Mouse (Mus musculus) gonadal fat pad, adult 2 months (tissue): ENCODE data around the gene Rasgef1b. TPM values are rescaled to one million over a fixed set of nuclear protein-coding genes. Genes with fewer than 3 reads are reported as not detected.

Experiments used
- DNase-seq: peaks from one replicate; pipeline ENCODE4 v3.0.0-alpha.2; 2012; ENCODE audit warnings: low read depth
- polyA plus RNA-seq: library from polyadenylated mRNA; depleted of rRNA; stranded (reverse); fragments of >200 nt; gene quantifications from 2 replicates; pipeline ENCODE4 v1.2.3, GENCODE M21; 2012

Gene Rasgef1b
- polyA plus RNA-seq, 1 experiment = 9.9 TPM

DNA sequence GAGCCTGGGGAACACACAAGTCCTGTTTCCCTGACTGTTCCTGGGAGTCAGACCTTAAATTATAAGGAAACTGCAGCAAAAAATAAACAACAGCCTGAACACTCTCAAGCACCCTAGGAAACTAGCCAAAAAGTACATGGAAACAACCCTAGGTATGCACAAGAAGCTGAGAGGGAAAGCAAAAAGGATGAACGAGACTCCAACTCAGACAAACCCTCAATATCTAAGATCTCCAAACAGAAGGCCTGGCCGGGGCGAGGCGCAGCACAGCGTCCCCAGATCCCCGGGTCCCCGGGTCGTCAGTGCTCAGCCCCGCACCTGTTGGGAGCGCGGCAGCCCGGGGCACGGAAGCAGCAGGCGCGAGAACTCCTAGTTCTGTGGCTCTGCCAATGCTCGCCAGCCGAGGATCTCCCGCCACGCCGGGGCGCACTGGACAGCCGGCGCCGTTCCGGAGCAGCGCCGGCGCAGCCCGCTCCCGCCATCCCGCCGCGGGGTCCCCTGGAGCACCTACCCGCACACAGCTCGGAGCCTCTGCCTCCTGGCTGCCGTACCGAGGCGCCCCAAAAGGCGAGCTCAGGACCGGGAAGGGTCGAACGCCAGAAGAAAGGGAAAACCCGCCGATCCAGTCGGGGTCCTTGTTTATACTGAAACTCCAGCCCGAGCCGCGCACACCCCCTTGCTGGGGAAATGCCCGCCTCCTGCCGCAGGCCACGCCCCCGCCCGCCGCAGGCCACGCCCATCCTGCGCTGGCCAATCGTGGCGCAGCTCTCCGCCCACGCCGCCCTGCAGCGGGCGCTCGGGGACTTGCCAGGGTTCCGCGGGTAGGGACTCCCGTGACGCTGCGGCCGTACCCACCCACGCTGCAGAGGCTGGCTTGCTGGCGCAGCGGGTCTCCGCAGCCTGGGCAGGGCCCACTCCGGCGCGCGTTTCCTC, 476.4 kb downstream of the Rasgef1b start:
- DNase-seq = no peak

DNA sequence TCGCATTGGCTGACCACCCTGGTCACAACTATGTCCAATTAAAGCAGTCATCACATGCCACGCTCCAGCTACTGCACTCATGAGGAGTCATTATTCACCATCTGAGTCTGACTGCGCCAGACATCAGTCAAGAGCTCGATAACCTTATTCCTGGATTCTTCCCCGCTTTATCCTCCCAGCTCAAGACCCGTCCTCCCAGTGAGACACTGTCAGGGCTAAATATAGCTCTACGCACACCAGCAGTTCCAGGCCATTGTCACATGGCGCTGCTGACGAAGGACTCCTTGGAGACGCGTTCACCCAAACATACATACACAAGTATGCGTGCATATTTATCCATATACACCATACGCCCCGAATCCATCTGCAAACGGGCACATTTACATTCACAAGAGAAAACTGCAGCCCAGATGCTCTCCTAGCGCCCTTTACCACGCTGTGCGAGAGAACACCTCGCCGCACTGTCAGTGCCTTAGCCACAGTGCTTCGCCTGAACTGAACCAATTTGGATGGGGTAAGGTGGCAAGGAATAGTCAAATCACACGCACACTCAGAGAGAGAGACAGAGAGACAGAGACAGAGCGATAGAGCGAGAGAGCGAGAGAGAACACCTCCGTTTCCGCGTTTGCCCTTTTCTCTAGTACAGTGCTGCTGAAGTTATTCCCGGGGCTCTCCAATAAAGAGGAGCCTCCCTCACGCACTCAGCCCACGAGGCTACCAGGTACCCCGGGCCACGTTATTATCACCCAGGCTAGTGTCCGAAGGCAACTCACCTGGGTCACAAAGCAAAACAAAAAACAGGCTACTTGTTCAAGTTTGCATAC, 477.3 kb downstream of the Rasgef1b start:
- no peak for DNase-seq

DNA sequence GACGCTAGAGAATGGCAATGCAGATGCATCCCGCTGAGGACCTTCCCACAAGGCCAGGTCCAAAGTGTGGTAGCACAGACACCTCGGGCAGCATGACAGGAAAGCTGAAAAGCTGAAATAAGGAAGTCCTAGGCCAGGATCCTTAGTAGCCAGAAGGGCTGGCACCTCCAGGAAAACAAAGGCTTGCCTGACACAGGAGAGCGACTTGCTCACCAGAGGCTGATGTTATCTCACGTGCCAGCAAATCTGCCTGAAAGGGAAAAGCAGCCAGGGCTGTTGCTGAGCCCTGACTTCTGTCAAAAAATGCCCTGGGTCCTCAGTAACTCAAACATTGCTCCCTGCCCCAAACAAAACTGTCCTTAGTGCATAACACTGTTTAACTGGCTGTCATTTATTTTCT, 478.0 kb downstream of the Rasgef1b start:
- no peak for DNase-seq

DNA sequence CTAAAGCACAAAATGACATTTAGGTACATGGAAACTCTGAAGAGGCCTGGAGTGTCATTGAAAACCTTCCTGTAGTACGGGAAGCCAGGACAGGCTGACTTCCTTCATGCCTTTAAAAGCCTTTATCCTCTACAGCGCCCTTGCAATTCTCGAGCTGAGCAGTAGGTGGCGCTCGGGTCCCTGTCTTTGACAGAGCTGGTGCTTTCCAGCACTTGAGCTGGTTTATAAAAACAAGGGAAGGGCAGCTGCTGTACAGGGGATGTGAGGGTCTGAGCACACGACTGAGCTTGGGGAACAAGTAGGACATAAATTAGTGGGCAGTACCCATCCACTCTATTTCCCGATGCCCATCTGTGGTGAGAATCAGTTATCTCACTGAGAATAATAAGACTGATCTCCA, 480.4 kb downstream of the Rasgef1b start:
- DNase-seq = no peak

DNA sequence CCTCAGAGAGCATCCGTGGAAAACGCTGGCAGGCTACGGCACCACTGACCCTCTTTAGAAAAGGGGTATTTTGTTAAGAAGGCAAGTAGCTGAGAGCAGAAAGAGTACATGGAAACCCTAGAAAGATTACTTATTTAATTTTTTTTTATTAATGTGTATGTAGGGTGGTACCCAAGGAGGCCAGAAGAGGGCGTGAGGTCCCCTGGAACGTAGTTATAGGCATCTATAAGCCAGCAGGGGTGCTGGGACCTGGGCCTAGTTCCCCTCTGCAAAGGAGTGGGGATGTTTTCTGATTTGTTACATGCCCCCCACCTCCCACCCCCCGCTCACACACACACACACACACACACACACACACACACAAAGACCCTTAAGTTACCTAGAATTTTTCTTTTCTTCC, 480.9 kb downstream of the Rasgef1b start:
- DNase-seq = no peak

DNA sequence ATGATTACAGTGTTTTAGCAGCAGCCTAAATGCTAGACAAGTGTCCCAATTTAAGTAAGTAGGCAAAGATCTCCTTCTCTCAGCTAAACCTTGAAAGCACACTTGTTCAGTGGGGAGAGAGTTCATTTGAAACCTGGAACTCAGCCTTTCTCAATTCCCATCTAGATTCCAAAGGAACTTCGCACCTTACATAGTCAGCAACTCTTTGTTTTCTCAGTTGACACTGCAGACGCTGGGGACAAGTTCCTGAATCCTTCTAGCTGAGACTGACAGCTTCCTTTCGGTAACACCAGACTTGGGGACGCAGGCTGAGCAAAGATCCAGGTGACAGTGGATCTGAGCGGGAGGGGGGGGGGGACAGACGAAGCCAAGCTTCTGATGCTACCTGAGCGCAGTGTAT, 481.4 kb downstream of the Rasgef1b start:
- DNase-seq = no peak

DNA sequence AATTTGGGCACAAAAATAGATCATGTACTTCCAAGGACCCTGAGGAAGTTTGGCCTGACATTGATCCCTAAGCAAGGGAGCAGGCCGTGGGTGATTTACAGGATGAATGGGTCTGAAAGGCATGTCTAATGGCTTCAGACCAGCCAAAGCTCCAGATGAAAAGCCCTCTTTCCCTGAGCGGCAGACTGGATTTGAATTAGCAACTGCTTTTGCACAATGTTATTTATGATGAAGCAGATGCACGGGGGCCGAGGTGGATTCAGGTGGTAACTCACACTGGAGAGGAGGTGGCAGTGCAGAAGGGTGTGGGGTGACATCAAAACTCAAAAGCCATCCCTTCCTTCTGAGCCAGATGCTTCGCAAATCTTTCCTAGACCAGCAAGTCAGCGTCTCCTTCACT, 481.9 kb downstream of the Rasgef1b start:
- DNase-seq = no peak

DNA sequence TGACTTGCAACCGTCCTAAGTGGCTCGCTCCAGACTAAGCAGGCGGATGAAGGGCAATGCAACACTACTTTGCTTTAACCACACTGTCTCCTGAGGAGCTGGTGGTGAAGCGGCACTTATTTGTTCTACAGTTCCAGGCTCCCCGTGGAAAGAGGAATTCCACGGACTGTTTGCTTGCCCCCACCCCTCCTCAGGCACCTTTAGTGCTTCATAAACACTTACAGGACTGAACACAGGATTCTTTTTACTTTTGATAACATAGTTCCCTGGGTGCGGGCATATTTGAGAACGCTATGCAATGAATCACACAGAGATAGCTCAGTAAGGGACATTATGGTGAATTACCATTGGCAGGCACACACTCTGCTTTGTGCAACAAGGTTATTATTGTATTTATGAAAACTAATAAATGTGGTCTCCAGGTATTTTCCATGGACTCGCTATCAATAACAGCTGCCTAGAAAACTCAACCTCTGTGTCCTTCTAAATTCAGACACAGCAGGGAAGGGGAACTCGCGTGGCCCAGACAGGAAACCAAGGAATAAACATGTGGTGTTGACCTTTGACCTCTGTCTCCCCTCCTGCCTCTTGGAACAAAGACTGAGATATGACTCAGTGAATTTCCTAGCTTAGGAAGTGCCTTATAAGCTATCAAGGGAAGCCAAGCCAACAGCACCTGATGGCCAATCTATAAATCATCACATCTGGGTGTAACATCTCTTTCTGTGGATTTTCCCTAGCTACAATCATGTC, 486.7 kb downstream of the Rasgef1b start:
- DNase-seq = no peak

DNA sequence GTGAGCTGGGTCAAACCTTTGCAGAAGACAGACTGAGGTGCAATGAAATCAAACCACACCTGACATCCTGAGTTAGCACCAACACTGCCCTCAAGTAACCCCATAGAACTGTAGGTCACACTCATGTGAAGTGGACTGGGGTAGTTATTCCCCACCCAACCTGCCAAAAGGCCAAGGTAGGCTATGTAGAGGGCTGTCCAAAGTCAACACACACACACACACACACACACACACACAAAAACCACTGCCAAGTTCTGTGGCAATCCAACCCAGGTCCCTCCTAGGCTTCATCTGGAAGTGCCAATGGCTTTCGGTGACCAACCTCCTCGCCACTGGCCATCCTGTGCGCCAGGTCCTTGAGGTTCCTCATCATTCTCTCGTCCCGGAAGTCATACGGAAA, 488.4 kb downstream of the Rasgef1b start:
- DNase-seq = no peak

DNA sequence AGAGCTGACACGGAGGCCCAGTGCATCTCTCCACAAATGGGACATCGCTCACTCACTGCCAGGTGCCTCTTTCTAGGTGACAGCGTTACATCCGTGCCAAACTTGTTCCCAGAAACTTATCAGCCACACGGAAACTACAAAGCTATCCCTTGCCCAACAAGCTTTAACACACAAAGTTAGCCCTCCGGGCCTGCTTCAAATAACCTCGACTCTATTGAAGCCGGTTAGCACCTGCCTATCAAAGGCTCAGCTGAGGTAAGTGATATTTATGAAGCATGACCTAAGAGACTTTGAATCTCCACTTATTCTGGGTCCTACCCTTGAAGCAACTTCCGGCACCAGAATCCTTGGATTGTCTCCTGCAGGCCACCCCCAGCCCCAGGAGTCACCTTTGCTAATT, 489.2 kb downstream of the Rasgef1b start:
- DNase-seq = no peak

DNA sequence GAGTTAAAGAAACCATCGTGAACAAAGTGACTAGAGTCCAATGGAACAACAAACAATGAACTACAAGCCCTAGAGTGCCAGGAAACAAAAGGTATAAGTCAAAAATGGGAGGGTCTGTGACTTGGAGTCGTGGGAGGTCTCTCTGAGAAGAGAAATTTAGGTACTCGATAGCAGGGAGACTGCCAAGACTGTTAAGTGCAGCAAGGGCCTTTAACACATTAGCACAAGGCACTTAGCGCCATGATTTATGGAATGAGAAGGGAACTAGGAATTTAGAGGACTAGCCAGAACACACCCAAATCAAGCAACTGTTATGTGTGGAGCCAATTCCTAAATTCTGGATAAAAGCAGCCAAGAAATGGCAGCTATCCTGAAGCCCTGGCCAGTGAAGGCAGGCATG, 490.7 kb downstream of the Rasgef1b start:
- no peak for DNase-seq

DNA sequence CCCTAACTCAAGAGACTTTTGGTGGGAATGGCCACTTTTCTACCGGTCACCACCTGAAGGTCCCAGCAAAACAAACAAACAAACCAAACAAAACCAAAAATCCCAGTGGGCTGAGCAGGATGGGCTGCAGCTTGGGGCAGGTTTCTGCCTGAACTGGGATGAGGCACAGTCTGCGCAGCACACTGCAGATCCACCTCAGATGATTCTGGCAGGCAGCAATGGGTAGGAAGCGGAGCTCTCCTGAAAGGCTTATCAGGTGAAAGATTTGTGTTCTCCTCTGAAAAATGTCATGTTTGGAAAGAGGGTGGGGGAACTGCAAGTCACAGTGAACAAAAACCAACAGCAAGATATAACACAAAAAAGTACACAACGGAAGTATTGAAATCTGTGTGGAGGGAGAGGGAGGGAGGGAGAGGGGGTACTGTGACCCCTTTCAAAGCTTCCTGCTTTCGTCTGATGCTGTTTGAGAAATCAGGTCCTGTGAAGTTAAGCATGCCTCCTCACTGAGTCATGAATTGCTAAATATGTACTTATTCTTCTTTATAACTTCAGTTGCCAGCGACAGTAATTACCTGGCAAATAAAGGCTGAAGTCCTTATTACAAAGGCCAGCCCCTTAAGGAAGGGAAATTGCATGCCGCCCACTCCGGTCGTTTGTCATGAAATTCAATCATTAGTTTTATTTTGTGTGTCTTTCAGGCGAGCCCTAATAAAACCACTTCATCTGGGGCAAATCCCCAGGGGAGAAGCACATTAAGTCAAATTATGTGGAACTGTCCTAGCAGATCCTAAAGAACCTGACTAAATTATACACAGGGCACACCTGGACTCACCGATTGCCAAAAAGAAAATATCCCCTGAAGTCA, 491.7 kb downstream of the Rasgef1b start:
- no peak for DNase-seq

DNA sequence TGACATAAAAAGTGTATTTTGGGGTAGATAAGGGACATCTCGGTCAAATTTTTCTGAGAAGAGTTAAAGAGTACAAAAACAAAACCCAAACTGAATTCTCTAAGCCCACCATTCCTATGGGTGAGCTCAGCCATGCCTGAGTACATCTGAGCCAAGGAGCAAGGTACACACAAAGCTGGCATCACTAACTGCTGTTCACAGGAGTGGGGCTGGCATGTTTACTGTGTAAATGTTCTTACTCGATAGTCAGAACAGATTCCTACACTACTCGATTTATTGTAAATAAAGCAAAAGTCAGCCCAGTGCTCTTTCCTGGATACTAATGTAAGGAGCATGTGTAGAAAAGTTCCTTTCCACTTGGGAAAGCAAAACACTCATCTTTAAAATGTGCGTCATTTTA, 492.4 kb downstream of the Rasgef1b start:
- no peak for DNase-seq

DNA sequence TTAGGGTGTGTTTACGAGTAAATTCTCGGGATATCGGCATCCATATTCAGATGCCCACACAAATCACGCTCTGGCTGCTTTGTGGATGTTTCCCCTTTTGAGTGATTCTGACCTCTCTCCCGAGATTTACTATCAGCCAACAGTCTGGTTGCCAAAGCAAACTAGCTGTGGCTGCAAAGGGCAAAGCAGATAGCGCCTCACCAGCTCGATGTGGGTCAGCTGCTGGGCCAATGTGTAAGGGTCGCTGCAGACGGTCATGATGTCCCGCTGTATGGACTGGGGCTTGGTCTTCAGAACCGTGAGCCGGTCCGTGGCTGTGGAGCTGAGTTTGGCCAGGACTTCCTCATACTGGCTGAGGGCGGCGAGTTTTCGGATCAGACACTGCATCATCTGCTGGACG, 494.6 kb downstream of the Rasgef1b start:
- DNase-seq = no peak

DNA sequence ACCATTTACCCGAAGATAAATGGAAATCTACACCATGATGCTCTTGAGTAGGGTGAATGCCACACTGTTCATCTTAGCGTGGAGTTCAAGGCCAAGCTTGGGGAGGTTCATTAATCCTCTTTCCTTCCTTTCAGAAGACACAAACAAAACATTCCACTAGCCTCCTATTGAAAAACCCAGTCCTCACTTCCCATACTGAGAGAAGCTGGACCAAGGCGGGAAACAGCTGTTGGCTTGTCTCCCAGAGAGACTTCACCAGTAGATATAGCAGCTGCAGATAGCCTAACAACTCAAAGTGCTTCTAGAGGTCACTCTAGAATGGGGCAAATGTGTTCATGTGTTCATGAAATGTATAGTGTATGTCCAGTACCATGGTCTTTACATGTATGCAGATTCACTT, 495.7 kb downstream of the Rasgef1b start:
- no peak for DNase-seq

DNA sequence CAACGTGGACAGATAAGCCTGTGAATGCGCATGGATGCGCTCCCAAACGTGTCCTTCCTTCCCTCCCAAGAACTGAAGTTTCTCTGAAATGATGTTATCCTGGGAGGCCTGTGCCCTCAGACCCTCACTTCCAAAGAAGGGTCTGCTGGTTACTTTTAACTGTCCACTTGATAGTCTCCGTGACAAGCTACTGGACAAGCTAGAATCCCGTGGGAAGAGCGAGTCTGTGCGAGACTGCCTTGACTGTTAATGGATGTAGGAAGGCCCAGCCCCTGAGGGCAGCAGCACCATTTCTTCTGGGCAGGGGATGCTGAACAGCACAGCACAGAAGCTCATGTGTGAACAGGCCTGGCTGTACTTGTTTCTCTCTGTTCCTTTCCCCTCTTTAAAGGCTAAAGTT, 496.5 kb downstream of the Rasgef1b start:
- DNase-seq = no peak

DNA sequence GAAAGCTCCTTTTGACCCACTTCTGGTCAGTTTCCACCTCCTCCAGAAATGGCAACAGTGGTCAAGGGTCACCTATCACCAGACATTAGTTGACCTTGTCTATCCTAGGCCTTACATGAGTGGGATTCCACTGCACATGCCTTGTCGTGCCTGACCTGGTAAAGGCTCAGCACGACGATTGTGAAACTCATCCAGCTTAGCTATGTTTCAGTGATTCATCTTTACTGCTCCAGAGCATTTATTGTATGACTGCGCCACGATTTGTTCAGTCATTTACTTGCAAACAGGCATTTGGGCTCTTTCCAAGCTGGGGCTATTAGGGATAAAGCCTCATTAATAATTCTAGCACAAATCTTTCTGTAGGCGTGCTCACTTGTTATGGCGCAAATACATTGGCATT, 498.4 kb downstream of the Rasgef1b start:
- DNase-seq = no peak

DNA sequence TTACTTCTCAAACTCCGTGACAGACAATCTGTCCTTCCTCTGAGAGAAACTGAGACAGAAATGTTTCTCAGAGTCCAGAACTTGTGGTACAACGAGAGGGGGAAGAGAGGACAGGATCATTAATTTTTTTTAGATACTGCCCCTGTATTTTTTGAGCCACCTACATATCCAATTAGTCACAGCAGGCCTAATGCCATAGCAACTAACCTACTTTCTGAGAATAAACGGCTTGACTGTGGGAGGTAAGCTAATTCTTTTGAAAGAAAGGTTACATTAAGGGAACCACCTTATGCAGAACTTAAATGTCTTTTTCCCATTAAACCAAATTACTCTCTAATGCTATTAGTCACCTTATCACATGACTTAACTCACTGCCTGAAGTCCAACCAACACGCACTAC, 501.5 kb downstream of the Rasgef1b start:
- DNase-seq = no peak

DNA sequence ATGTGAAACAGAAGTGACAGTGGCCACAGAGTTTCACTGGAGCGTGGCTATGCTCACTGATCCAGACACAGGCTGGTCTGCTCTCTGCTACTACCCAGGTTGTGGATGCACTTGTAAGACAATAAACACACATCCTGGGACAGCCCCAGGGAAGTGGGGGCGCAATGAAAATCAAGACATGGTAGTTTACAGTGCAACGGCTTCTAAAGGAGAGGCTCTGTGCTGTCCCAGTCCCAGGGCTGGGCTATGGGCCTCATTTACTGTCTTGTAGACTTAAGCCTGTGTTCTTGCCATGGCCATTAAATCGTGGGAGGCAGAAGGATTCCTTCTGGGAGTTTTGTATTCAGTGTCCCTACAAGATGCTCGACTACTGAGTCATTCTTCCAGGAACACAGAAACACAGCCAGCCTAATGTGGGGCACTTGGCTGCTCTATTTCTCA, 504.3 kb downstream of the Rasgef1b start:
- no peak for DNase-seq

DNA sequence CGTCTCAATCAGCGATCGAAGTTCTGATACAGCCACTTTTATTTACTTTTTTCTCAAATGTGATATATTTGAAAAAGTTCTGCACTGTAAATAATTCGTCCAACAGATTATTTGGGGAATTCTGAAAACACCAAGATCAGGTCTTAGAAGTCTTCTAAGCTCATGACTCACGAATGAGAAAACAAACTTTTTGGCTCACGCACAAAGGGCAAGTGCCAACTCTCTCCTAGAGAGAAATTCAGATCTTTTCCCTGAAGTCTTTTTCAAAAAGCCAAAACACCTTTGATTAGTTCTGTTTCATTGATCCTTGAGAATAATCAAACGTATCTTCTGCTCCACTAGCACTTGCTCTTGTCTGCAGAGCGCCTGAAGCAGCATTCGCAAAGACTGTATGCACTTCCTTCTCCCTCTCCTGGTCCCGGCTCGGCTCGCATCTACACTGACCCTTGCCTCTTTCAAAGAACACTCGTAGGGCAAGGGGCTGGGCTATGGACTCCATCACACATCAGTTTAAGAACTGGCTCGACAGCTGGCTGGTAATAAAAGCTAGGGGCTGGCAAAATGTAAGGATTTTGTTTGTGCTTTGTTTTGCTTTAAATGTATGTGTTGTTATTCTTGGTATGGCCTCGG, 504.9 kb downstream of the Rasgef1b start:
- DNase-seq = no peak

DNA sequence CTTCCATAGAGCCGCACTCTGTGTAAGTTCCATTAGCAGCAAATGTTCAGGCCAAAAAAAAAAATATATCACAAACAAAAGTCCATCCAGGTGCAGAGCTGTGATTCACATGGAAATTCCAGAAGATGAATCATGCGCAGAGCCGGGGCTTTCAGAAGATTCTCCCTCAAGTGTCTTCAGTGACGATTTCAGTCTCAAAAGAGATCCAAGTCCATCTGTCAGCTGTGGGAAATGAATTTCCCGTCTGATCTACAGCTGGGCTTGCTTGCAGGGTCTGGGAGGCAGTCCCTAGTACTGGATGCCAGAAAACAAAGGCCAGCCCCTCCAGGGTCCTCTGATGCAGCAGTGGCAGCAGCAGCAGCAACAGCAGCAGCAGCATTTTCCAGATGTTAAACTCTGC, 510.5 kb downstream of the Rasgef1b start:
- no peak for DNase-seq
